Mouse (Mus musculus): ENCODE results near the gene Rassf3. TPM values are rescaled to one million over a fixed set of nuclear protein-coding genes. Genes with fewer than 3 reads are reported as not detected.
A peak's percentile ranks its signal among the peaks of the same experiment; 100 is the strongest.

Rassf3 gene
- polyA plus RNA-seq, 1 experiment from 2014 or later, result 19.2 TPM

DNA sequence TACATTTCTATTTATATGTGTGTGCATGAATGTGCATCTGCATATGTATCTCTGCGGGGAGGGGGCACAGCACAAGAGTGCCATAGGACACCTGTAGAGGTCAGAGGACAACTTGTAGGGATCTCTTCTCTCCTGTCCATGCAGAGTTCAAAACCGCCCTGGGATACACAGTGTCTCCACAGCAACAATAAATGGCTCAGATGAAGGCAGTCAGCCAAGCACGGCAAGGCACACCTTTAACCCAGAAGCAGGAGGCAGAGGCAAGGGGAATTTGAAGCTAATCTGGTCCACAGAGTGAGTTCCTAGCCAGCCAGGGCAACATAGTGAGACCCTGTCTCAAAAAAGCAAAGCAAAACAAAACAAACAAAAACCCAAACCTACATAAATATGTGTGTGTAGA is 18.8 kb downstream of the Rassf3 start:
- DNase-seq (ENCODE audit: low spot score) (no peak), ATAC-seq (ENCODE audit: low FRiP score, low TSS enrichment) (no peak)
- H3K36me3 ChIP-seq (ENCODE audit: control insufficient read depth, insufficient read depth, low read length), result no peaks in the 10 kb centered on the region
- 70% methylated on average over 3 of the region's 3 CpGs for WGBS
- H3K27me3 ChIP-seq (ENCODE audit: control insufficient read depth, insufficient read depth, low read length), result no peaks in the 10 kb centered on the region
- no peak overlapping the region for H3K4me2 ChIP-seq (replicated peaks; ENCODE audit: low read depth)
- no peak overlapping the region for H3K4me3 ChIP-seq (ENCODE audit: low read depth, low read length)
- no peak overlapping the region for H3K9ac ChIP-seq (ENCODE audit: low read length)
- TF ChIP-seq CTCF (IDR thresholded peaks at IDR 0.05; ENCODE audit: low read depth) (no peak), EP300 (optimal IDR thresholded peaks at IDR 0.05) (no peak)
- H3K27ac ChIP-seq (replicated peaks), result no peak overlapping the region
- H3K9me3 ChIP-seq (ENCODE audit: control insufficient read depth, low read length), result no peaks in the 10 kb centered on the region
- no peaks in the 10 kb centered on the region; the same call in 1 of the 2 replicates for H3K4me1 ChIP-seq (replicated peaks; ENCODE audit: control insufficient read depth, insufficient read depth)

DNA sequence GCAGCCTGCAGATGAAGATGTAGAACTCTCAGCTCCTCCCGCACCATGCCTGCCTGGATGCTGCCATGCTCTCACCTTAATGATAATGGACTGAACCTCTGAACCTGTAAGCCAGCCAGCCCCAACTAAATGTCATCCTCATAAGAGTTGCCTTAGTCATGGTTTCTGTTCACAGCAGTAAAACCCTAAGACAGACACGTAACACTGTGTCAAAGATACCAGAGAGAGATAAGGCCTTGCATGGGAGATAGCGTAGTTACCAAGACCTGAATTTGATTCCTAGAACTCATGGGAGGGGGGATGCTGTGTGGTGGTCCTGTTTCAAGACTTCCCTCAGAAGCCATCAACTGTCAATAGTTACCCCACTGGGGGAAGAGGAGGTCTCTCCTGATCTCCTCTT is 20.6 kb downstream of the Rassf3 start:
- no peak overlapping the region for H3K27ac ChIP-seq (replicated peaks)
- no peak for DNase-seq (ENCODE audit: low spot score)
- no peak overlapping the region for H3K4me3 ChIP-seq (ENCODE audit: low read depth, low read length)
- no peaks in the 10 kb centered on the region for H3K36me3 ChIP-seq (ENCODE audit: control insufficient read depth, insufficient read depth, low read length)
- no peaks in the 10 kb centered on the region for H3K27me3 ChIP-seq (ENCODE audit: control insufficient read depth, insufficient read depth, low read length)
- no peak overlapping the region for H3K9ac ChIP-seq (ENCODE audit: low read length)
- TF ChIP-seq EP300 (optimal IDR thresholded peaks at IDR 0.05) (no peak), CTCF (IDR thresholded peaks at IDR 0.05; ENCODE audit: low read depth) (no peak)
- no peak overlapping the region for H3K4me2 ChIP-seq (replicated peaks; ENCODE audit: low read depth)
- no peak for ATAC-seq (ENCODE audit: low FRiP score, low TSS enrichment)
- H3K4me1 ChIP-seq (replicated peaks; ENCODE audit: control insufficient read depth, insufficient read depth), result no peaks in the 10 kb centered on the region
- 81% methylated on average over 3 of the region's 3 CpGs for WGBS
- H3K9me3 ChIP-seq (ENCODE audit: control insufficient read depth, low read length), result no peaks in the 10 kb centered on the region

DNA sequence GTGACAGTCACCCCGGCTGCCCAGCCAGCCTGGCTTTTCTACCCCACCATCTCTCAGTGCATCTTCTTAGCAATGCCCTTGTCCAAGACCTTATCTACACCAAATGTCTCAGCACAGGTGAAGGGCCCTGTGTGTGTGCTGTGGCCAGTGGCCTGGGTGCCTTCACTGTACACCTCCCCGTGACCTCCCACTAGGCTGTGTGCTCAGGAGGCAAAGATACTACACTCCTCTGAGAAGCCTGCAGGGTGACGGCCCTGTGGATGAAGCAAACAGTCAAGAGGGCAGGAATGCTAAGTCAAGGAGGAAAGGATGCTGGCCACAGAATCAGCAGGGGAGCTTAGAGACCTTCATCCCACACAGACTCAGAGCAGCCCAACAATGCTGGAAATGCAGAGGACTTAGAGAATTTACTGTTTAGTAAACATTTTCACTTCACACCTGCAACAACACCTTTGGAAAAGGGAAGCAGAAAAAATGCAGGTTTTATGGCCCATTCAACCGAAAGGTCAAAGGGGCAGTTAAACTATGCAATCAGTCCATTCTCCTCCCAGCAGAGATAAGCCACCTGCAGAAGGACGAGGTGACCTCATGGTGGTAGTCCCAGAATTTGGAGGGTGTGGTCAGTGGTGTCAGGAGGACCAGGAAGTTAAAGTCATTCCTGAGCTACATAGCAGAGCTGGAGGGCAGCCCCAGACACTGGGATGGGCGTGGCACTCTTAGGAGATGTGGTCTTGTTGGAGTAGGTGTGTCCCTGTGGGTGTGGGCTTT is 21.3 kb downstream of the Rassf3 start:
- DNase-seq (ENCODE audit: low spot score), result peak; percentile 57
- ATAC-seq (ENCODE audit: low FRiP score, low TSS enrichment), result peak; percentile 75
- Histone ChIP-seq H3K36me3 (ENCODE audit: control insufficient read depth, insufficient read depth, low read length) (no peaks in the 10 kb centered on the region), H3K27ac (replicated peaks) (0 out of 2 replicates have a peak overlapping the region, but pooled peaks have one; percentile 13), H3K27me3 (ENCODE audit: control insufficient read depth, insufficient read depth, low read length) (no peaks in the 10 kb centered on the region), H3K4me2 (replicated peaks; ENCODE audit: low read depth) (no peak overlapping the region), H3K4me3 (ENCODE audit: low read depth, low read length) (no peak overlapping the region), H3K4me1 (replicated peaks; ENCODE audit: control insufficient read depth, insufficient read depth) (no peaks in the 10 kb centered on the region), H3K9ac (ENCODE audit: low read length) (no peak overlapping the region), H3K9me3 (ENCODE audit: control insufficient read depth, low read length) (no peaks in the 10 kb centered on the region)
- no peak for TF ChIP-seq EP300 (optimal IDR thresholded peaks at IDR 0.05)
- 61% methylated on average over 6 of the region's 6 CpGs for WGBS

DNA sequence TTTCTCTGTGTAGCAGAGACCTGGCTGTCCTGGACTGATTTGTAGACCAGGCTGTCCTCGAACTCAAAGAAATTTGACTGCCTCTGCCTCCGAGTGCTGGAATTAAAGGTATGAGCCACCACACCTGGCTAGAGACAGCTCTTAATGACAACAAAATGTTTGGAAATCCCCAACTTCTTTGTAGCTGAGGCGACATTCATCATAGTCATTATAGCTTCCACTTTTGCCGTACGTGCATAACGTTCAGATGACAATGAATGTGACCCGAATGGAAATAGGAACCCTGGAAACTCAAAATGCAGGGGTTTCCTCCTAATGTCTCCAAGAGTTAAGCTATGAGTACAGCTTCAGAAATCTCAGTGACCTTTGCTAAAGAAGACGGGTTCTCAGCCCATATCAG is 22.1 kb downstream of the Rassf3 start:
- 66% methylated on average over 8 of the region's 8 CpGs for WGBS
- Histone ChIP-seq H3K27ac (replicated peaks) (no peak overlapping the region), H3K36me3 (ENCODE audit: control insufficient read depth, insufficient read depth, low read length) (no peaks in the 10 kb centered on the region), H3K4me2 (replicated peaks; ENCODE audit: low read depth) (no peak overlapping the region), H3K4me3 (ENCODE audit: low read depth, low read length) (no peak overlapping the region), H3K4me1 (replicated peaks; ENCODE audit: control insufficient read depth, insufficient read depth) (no peaks in the 10 kb centered on the region), H3K9me3 (ENCODE audit: control insufficient read depth, low read length) (no peaks in the 10 kb centered on the region), H3K27me3 (ENCODE audit: control insufficient read depth, insufficient read depth, low read length) (no peaks in the 10 kb centered on the region), H3K9ac (ENCODE audit: low read length) (no peak overlapping the region)
- ATAC-seq (ENCODE audit: low FRiP score, low TSS enrichment), result no peak
- no peak for DNase-seq (ENCODE audit: low spot score)
- TF ChIP-seq EP300 (optimal IDR thresholded peaks at IDR 0.05) (no peak), CTCF (IDR thresholded peaks at IDR 0.05; ENCODE audit: low read depth) (no peak)

DNA sequence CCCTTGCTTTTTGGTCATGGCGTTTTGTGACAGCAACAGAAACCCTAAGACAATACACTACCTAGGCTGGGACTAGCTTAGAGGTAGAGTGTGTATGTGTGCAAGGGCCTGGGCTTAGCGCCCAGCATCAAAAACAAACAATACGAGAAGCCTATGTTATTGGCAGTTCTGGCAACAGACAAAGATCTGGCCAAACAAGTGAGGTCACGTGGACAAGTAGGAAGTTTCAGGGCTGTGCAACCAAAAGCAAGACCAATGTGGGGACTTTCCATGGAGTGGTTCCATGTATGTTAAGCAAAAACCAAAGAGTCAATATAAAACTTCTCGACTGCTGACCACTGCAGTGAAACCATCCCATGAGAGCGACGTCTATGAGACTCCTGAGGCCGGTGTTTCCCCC is 30.3 kb downstream of the Rassf3 start:
- DNase-seq (ENCODE audit: low spot score) (no peak), ATAC-seq (ENCODE audit: low FRiP score, low TSS enrichment) (no peak)
- no peak overlapping the region for H3K9ac ChIP-seq (ENCODE audit: low read length)
- no peak overlapping the region for H3K27ac ChIP-seq (replicated peaks)
- no peaks in the 10 kb centered on the region for H3K9me3 ChIP-seq (ENCODE audit: control insufficient read depth, low read length)
- WGBS, result 78% methylated on average over 8 of the region's 8 CpGs
- no peak overlapping the region for H3K4me2 ChIP-seq (replicated peaks; ENCODE audit: low read depth)
- no peaks in the 10 kb centered on the region for H3K4me1 ChIP-seq (replicated peaks; ENCODE audit: control insufficient read depth, insufficient read depth)
- TF ChIP-seq CTCF (IDR thresholded peaks at IDR 0.05; ENCODE audit: low read depth) (no peak), EP300 (optimal IDR thresholded peaks at IDR 0.05) (no peak)
- no peak overlapping the region for H3K4me3 ChIP-seq (ENCODE audit: low read depth, low read length)
- H3K36me3 ChIP-seq (ENCODE audit: control insufficient read depth, insufficient read depth, low read length), result no peaks in the 10 kb centered on the region
- no peaks in the 10 kb centered on the region for H3K27me3 ChIP-seq (ENCODE audit: control insufficient read depth, insufficient read depth, low read length)

DNA sequence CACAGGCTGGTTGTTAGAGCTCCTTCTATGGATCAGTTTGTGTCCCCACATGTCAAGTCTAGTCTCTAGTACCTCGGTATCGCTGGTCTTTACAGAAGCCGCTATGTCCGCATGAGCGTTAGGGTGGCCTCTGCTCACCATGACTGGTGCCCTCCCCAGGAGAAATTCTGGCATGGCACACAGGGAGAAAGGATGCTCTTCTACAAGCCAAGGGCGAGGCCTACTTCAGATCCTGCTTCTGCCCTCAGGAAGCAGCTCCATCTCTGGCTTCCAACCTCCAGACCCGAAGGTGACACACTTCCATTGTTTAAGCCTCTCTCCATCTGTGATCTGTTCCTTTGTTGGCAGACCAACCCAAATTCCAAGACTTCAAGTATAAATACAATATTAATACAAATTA is 31.9 kb downstream of the Rassf3 start:
- TF ChIP-seq CTCF (IDR thresholded peaks at IDR 0.05; ENCODE audit: low read depth), result no peak
- H3K9ac ChIP-seq (ENCODE audit: low read length), result no peak overlapping the region
- no peak overlapping the region; the same call in 1 of the 2 replicates for H3K27ac ChIP-seq (replicated peaks)
- no peaks in the 10 kb centered on the region for H3K9me3 ChIP-seq (ENCODE audit: control insufficient read depth, low read length)
- no peak for DNase-seq (ENCODE audit: low spot score)
- no peaks in the 10 kb centered on the region for H3K27me3 ChIP-seq (ENCODE audit: control insufficient read depth, insufficient read depth, low read length)
- 83% methylated on average over 7 of the region's 7 CpGs for WGBS
- H3K36me3 ChIP-seq (ENCODE audit: control insufficient read depth, insufficient read depth, low read length), result no peaks in the 10 kb centered on the region
- ATAC-seq (ENCODE audit: low FRiP score, low TSS enrichment), result no peak; the same call in 1 of the 2 replicates
- H3K4me1 ChIP-seq (replicated peaks; ENCODE audit: control insufficient read depth, insufficient read depth), result no peaks in the 10 kb centered on the region
- no peak overlapping the region for H3K4me3 ChIP-seq (ENCODE audit: low read depth, low read length)
- H3K4me2 ChIP-seq (replicated peaks; ENCODE audit: low read depth), result no peak overlapping the region

All from stomach, postnatal 0 days (tissue).